Mouse (Mus musculus) kidney, adult 10 weeks (tissue): Measurements from ENCODE around the gene Nrf1. TPM values are rescaled to one million over a fixed set of nuclear protein-coding genes. Genes with fewer than 3 reads are reported as not detected.

ENCODE experiments used
- polyA plus RNA-seq: library from polyadenylated mRNA; stranded (reverse); fragments of 350-450 nt; fragmentation: Illumina TruSeq; extraction: RNeasy Lipid Tissue Mini Kit (QIAGEN cat#74804); gene quantifications from one replicate; pipeline ENCODE4 v1.2.3, GENCODE M21; 2014; ENCODE audit warnings: low read depth, low replicate concordance

Nrf1 gene
- 6.7 TPM for polyA plus RNA-seq

DNA sequence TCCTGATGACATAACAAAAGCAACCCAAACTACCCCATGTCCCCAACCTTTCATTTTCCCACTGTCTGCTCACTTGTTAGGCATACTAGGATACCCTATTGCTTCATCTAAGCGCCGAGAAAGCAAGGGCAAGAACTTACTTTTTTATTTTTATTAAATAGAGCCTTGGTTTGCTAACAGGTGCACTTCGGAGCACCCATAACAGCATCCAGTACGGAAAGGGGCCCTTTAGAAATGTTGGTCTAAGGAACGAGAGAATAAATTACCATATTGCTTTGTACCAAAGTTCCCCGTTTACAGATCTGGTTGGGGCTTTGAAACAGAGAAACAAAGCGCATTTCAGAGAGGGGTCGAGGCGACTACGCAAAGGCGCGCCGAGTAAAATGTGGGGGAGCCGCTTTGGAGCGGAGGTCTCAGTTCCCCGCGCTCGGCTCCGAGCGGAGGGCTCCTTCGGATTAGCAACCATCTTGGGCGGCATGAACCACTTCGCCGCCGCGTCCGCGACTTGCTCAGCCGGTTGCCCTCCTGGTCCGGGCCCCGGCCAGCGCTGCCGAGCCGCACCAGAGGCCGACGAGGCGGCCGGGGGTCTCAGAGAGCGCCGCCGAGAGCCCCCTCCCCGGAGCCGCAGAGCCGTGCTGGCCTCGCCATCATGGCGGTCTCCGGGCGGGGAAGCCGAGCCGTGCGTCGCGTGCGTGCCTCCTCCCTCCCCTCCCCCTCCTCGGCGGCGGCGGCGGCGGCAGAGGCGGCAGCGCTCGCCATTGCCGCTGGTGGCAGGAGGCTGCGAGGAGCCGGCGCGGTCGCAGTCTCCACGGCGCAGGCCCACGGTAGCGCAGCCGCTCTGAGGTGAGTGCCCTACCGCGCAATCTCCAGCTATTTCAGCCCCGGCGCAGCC, at the start of gene Nrf1:
TSS of gene Nrf1 (plus strand) at position 718 of the 892 bp plus-strand sequence.

Other genes with a start within 250 kb of the Nrf1 start
- gene Strip2, start 131.0 kb upstream of the Nrf1 start, polyA plus RNA-seq: 6.3 TPM